Mouse (Mus musculus) adrenal gland, postnatal 14 days (tissue): ENCODE data around the gene Cops4. TPM values are rescaled to one million over a fixed set of nuclear protein-coding genes. Genes with fewer than 3 reads are reported as not detected.

Experiments used
- DNase-seq: peaks from one replicate; pipeline ENCODE4 v3.0.0; 2021; ENCODE audit warnings: mixed read lengths
- total RNA-seq: library from RNA; stranded (reverse); gene quantifications from 2 replicates; pipeline ENCODE4 v1.2.3, GENCODE M21; 2021

Gene Cops4
- total RNA-seq, 1 experiment from 2014 or later = 61.9 TPM

DNA sequence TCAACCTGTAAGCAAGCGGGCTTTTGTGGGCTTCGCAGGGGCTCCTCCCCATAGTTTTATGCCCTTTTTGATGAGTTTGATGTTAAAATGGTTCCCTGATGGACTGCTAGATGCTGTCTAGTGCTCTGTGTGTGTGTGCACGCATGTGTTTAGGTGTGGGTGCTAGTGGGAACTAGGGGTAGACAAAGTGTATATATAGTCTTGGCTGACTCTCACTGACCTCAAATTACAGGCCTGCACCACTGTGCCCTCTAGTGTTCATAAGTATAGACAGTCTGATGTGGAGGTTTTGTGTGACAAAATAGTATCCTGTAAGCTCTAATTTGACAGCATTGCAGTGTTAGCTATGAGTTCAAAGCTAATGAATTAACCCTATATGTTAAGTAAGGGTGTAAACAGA lies 18.5 kb downstream of the Cops4 start:
- peak; percentile 49 for DNase-seq

DNA sequence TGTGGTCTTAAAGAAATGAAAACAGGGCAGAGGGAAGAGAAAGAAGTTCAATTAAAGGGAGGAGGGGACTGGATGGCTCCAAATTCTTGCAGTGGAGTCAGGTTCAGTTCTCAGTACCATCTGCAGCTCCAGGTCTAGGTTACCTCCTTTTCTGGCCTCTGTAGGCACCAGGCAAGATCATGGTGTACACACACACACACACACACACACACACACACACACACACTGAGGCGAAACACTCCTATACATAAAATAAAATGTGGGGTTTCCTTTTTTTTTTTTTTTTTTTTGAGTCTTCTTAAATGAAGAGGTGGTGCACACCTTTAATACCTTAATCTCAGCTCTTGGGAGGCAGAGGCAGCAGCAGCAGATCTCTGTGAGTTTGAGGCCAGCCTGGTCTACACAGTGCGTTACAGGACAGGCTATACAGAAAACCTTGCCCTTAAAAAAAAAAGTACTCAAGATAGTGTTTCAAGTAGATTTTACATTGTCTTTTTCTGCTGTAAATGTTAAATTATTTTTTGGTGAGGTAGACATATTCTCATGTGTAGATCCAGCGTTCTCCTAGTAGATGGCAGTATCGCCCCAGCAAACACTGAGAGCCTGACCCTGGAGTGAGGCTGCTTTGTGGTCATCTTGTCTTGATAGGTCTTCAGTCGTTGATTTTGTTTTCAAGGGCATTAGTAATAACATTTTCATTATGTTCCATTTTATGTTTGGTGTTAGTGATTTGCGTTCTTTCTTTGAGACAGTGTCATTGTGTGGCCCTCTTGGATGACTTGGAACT lies 28.4 kb downstream of the Cops4 start:
- DNase-seq = peak; percentile 26

DNA sequence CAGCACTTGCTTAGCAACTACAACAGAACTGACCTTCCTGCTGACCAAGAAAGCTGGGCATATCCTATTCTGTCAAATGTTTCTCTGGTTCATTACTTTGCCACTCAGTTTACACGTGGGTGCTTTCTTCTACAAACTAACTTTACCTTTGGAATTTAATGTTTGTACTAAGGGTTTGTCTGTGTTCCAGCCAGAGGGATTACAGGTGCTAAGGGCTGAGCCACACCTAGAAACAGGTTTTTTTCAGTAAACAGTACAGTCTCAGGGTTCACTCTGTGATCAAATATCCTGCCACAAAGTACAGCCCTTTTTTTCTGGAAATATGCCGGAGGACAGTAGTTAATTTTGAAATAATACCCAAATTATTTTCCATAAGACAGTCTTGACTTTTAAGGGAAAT lies 30.1 kb downstream of the Cops4 start:
- no peak for DNase-seq

DNA sequence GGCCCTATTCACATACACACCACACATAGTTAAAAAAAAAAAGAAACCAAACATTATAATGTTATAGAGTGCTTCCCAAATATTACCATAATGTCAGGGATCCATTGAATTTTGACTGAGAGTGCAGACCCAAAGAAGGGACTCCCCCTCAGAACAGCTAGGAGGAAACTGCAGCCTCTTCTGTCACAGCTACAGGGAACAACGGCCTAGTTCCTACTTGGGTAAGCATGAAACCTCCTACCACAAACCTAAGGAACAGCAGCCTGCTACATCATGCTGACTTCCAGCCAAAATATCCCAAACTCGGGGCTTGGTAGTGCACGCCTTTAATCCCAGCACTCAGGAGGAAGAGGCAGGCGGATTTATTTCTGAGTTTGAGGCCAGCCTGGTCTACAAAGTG lies 31.2 kb downstream of the Cops4 start:
- DNase-seq = no peak

DNA sequence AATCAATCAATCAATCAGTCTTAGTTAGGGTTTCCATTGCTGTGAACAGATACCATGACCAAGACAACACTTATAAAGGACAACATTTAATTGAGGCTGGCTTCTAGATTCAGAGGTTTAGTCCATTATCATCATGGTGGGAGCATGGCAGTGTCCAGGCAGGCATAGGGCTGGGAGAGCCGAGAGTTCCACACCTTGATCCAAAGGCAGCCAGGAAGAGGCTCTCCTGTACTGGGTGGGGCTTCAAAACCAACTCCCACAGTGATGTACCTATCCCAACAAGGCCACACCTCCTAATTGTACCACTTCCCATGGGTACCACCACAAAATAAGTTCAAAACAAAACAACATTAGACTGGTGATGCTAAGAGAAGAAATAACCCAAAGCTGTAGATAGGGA lies 32.0 kb downstream of the Cops4 start:
- DNase-seq = no peak

DNA sequence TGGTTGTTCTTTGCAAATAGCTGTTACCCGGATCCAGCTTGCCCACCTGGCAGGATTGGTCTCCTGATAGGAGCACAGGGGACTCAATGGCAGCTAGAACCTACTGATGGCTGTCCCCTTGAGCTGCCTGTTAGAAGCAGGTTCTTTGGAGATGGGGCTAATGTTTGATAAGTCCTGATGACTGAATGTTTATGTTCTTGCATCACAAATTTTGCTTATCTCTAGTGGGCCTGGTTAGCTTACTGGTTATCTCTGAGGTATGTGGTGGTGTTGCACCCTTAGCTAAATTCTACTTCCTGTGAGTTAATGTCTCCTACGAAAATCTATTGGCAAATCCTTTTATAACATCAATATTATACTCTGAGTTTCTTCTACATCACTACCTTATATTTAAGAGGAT lies 33.8 kb downstream of the Cops4 start:
- DNase-seq = no peak

DNA sequence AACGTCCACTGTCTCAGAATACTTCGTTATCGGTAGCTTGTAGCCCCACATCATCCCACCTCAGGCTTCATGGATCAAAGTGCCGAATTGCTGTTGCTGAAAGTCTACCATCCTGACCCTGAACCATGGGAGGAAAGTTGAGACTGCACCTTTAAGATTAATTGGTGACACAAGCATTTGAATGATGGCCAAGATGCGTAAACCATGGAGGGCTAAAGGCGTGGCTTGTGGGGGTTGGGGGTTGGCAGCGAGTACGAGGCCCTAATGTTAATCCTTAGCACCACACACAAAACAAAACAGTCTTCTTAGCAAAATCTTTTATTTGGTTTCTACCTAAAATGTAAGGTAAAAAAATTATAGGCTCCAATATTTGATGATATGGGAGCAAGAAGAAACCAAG lies 35.3 kb downstream of the Cops4 start:
- no peak for DNase-seq

DNA sequence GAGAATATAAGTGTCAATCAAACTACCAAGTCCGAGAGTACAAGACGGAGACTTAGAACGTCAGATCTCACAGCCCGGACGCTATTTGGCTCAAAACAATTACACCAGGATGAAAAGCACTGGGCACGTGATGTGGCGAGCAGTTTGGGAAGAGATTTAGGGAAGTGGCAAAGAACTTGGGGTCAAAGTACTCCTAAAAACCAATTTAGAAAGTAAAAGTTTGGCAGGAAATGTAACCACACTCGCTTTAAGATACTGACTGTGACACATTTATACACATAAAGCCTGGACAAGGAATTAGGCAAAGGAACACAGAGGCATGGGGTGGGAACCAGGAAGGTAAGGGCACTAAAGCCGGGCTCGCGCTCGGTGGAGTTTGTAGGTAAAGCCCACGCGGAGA lies 38.9 kb downstream of the Cops4 start:
- no peak for DNase-seq

DNA sequence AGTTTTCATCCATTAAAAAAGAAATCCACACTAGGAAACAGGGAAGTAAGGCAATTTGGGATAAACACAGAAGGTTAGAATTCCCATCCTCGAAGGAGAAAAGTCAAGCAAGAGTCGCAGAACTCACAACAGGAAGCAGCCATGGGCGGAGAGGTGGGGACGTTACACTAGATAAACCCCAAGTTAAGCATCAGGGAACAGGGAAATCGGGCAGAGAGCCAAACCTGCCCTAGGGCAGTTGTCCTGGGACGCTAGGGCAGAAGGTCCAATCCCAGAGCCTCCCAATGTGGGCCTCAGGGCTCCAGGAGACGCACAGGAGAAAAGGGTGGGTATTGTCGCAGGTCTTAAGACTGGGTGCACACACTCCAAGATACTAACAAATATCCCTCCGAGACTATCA lies 39.4 kb downstream of the Cops4 start:
- no peak for DNase-seq

DNA sequence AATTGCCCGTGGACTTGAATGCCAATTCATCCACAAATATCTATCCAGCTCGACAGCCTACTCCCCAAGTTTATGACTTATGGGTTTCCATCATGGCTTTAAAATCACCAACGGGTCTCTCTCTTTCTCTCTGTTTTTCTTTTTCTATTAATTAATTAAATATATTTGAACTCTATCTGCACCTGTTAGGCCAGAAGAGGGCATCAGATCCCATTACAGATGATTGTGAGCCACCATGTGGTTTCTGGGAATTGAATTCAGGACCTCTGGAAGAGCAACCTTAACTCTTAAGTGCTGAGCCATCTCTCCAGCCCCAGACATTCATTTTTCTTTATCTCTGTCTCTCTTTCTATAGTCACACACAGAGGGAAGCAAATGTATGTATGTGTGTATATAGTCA lies 40.7 kb downstream of the Cops4 start:
- DNase-seq = no peak

DNA sequence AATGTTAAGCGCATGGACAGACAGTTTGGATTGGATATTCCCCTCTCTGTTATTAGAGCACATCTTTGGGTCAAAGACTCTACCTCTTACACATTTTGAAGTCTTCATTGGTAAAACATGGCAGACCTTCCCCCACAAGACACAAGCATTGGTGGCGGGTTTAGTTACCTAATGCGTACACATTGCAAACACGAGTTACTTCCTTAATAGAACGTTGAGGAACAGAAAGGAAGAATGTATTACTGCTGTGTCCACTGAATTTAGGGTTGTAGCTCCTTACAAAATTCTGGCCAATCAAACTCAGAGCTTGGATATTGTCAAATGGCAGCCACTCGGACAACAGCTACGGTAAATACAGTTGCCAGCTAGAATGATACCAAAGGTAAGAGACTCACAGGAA lies 41.2 kb downstream of the Cops4 start:
- DNase-seq = no peak

DNA sequence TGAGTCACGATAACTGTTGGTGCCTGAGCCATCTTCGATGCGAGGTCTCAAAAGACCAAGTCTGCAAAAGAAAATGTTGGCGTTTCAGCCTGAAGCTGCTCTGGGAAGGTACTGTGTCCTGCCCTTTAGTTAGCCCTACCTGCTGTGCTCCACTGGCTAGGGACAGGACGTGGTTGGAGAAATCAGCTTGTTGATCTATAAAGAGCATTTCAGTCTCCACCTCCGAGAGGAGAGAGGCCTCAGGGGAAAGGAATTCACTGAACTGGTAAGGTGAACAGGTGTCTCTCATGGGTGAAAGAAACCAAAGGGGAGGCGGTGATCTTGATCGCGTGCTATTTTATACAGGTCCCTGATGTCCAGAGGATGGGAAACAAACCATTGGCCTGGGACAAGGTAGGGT lies 44.6 kb downstream of the Cops4 start:
- no peak for DNase-seq

DNA sequence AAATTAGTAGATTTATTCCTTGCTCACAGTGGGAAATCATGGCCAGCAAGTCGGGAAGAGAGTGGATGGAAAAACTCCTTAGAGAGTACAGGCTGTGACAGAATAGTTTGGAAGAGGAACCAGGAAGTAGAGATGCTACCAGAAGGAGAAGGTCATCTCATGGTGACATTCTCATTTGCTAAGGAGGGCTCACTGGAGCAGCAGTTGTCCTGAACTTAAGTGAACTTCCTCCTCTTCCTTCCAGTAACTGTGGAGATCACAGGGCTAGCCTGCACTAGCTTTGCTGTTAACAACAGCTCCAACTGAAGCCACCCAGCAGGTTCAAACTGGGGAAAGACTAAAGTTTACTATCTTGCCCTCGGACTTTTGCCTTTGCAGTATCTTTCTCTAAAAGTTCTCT lies 48.7 kb downstream of the Cops4 start:
- DNase-seq = no peak

DNA sequence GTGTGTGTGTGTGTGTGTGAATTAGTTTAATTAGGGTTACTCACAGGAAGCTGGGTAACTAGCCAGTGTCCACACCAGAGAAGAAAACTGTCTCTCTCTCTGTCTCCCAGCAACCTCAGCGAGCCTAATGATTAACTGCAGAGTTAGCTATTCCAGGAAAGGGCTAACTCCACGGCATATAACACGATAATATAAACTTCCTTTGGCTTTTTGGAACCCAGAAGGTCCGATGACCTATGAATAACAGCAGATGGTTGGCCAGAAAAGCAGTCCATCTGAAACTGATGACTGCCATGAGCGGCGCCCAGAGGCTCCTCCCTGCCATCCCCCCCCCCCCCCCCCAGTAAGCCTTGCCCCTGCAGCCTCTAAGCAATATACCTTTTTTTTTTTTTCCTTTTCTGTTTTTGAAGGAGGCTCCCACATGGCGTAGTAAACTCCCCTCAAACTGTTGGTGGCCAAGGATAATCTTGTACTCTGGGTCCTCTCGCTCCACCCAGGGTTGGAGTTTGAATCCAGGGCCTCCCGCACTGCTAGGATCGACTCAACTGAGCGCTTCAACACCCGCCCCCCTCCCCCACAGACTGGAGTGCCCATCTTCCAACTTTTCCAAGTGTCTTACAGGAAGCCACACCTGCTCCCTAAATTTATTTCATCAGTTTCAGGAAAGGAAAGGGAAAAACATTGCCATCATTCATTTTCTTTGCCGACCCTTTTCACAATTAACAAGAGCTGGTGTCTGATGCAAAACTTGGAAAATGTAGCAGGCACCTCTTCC lies 49.3 kb downstream of the Cops4 start:
- no peak for DNase-seq

DNA sequence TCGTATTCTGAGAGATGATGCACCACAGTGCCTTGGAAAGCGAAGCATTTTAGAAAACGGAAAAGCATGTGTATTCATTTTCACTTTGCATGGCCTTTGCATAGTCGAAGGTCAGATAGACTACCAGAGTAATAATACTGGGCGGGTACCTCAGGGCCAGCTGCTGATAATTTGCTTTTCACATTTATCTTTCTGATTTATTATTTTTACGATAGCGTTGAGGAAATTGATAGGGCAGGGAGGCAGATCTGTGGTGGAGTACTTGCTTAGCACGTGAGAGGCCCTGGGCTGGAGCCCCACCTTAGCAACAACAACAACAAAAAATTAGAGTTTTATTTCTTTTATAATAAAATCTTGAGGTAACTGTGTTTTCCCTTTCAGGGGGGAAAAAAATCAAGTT lies 50.1 kb downstream of the Cops4 start:
- no peak for DNase-seq

DNA sequence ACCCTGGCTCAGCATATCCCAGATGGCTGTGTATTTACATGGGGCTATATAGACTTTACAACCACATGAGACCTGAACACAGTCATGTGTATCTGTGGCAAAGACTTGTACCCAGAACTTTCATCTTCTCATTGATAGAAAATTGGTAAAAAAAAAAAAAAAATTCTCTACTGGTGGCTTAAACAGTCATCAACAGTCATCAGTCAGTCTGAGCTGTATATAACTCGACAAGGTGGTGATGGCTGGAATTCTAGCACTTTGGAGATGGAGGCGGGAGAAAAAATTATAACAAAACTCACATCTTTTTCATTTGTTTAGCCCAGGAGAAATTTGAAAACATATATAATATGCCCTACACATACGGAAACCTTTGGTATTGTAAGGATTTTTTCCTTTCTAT lies 50.7 kb downstream of the Cops4 start:
- no peak for DNase-seq

DNA sequence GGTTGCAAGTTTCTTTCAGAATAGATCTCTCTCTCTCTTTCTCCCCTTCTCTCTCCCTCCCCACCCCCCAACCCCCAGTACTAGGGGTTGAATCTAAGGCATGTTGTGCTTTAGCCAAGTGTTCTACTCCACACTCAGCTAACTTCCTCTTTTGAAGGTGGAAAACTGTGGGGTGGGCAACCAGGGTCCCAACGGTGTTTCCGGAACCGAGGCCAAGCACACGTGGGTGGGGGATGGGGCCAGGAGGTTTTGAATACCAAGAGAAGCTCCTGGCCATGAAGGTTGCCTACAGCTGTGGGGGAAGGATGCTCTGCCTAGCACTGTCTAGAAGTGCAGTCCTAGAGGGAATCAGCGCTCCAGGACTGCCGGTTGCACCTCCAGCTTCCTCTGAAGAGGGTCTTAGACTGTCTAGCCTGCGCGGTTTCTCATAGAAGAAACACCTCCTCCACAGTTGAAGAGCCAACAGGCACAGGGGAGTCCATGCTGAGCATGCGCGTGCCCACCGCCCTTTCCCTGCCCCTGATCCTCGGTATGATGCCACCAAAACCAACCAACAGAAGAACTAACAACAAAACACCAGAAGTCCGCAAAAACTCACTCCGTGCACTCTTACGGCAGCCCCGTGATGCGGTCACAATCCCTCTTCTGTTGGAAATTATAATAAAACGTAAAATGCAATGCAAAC lies 51.3 kb downstream of the Cops4 start:
- no peak for DNase-seq

DNA sequence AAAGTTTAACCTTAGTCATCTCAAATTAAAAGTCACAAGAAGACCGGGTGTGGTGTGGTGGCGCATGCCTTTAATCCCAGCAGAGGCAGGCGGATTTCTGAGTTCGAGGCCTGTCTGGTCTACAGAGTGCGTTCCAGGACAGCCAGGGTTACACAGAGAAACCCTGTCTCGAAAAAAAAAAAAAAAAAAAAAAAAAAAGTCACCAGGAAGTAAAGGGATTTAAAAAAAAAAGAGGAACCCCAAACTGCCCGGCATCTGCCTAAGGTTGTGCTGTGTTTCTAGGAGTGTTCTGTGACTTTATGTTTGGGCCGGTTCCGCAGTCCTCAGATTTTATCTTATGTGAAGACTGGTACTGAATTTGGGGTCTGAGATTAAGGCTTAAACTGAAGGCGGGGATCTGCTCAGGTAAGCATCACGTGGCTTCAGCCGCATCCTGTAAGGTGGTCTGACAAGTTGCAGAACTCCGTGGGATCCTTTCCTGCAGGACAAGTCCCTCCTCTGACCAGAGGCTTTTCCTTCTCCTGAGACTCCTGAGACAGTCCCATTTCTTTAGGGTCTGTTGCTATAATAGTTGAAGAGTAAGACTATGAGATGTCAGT lies 52.0 kb downstream of the Cops4 start:
- no peak for DNase-seq

DNA sequence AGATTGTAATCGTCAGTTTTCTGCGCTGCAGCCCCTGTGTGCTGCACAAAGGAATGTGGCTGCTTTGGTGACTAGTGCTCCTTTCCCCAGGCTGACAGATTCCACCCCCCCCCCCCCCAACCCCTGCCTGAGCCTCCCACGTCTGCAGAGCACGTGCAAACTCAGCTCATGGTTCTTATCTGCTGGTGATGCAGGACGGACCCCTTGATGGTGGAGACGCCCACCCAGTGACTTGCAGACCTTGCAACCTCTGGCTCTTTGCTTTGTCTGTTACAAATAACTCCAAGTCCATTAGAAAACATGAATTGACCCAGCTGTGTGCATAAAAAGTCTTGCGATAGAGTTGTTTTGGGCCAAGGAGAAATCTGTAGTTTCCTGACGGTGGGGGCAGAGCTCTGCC lies 52.6 kb downstream of the Cops4 start:
- DNase-seq = no peak

DNA sequence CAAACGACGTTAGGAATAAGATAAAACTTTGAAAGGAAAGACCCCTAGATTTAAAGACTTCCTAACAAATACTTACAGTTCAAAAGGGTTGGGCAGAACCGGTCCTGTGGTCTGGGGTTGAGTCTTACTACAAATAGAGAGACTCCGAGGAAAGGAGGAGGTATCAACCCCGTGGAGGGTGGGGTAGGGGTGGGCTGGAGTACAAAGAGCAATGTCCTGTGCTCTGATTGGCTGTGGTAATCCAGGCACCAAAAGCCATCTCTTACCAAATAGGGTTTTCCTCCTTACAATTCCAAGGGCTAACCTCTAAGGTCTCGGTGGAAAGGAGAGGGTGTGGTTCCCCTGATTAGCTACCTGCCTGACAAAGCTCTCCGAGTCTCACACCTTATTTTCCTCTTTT lies 54.0 kb downstream of the Cops4 start, which contains the start of gene Plac8:
Gene Plac8, minus strand, starts transcription at position 177 of the 400 bp plus-strand sequence.
- no peak for DNase-seq

DNA sequence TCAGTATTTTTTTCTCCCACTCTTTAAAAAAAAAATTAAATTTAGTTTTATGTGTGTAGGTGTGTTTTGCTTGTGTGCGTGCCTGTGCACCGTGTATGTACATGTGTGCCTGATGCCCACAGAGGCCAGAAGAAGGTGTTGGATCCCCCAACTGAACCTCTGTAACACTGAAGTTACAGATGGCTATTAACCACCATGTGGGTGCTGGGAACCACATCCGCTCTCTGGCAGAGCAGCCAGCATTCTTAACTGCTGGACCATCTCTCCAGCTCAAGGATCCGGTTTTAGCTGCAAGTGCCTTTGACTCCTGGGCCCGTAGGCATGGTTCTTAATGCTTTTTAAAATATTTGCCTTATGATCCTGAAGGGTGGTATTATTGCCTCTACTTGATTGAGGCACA lies 55.1 kb downstream of the Cops4 start:
- DNase-seq = no peak

DNA sequence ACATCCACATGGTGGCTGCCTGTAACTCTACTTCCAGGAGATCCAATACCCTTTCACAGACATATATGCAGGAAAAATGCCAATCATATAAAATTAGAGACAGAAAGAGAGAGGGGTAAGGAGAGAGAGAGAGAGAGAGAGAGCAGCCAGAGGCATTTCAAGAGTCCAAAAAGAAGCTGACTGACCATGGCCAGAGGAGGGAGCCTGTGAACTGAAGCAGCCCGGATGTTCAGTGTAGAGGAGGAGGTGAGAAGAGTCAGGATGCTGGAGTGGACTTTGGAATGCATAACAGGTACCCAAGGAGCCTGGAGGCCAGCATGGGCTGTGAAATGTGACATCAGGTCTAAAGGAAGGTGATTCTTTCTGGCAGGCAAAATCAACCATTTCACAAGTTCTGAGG lies 56.7 kb downstream of the Cops4 start:
- no peak for DNase-seq

DNA sequence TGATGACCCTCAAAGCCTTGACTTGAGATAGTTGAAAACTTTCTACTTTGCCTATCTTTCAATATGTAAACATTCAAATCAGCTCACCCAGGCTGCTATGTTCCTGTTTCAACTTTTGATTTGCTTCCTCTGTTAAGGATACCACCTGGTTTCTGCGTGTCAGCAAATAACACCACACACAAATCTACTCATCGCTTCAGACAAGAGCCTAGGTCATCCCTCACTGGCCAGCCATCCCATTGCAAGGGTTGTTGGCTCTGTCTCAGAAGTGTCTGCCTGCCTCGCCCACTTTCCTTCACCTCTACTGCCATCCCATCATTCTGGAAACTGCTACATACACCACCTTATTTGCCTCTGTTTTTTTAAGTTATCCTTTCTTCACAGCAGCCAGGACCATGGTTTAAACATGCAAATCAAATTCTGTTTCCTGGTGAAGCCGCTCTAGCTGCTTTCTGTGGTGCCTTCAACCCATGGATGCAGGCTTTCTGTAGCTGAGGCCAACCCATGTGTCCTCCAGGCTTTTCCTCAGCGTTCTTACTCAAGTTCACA lies 60.8 kb downstream of the Cops4 start:
- DNase-seq = no peak
